Mouse (Mus musculus): ENCODE data around the gene Cdipt.

Cdipt gene

GRCm38 (mm10) chr7:126975893-126975949 is at the start of gene Cdipt:
Gene Cdipt, plus strand, starts transcription at chr7:126975914.
- no peak for DNase-seq (ENCODE audit: low spot score)

GRCm38 (mm10) chr7:126926299-126926698 is 49.4 kb upstream of the Cdipt start:
- DNase-seq (ENCODE audit: low spot score), result no peak

GRCm38 (mm10) chr7:126928384-126929037 is 47.2 kb upstream of the Cdipt start, which contains the start of gene Kctd13:
Gene Kctd13, plus strand, starts transcription at chr7:126928879.
- peak; percentile 62 for DNase-seq (ENCODE audit: low spot score)

- DNase-seq (ENCODE audit: low spot score), result no peak
These were observed 46.7 kb upstream of the Cdipt start for GRCm38 (mm10) chr7:126929046-126929445.

GRCm38 (mm10) chr7:126932652-126933051 is 43.1 kb upstream of the Cdipt start:
- no peak for DNase-seq (ENCODE audit: low spot score)

GRCm38 (mm10) chr7:126941171-126941570 is 34.5 kb upstream of the Cdipt start:
- DNase-seq (ENCODE audit: low spot score), result no peak

GRCm38 (mm10) chr7:126941801-126942200 is 33.9 kb upstream of the Cdipt start:
- DNase-seq (ENCODE audit: low spot score), result no peak

- DNase-seq (ENCODE audit: low spot score), result no peak
These were observed 29.2 kb upstream of the Cdipt start for GRCm38 (mm10) chr7:126946530-126946929.

GRCm38 (mm10) chr7:126948626-126949025 is 27.1 kb upstream of the Cdipt start:
- no peak for DNase-seq (ENCODE audit: low spot score)

- DNase-seq (ENCODE audit: low spot score), result no peak
These were observed 26.3 kb upstream of the Cdipt start, which contains the start of gene Asphd1 for GRCm38 (mm10) chr7:126949403-126949792. Gene Asphd1, minus strand, starts transcription at chr7:126949582.

GRCm38 (mm10) chr7:126949793-126950646 is 25.7 kb upstream of the Cdipt start, which contains the start of gene Sez6l2:
Gene Sez6l2, plus strand, starts transcription at chr7:126950563.
- peak; percentile 64 for DNase-seq (ENCODE audit: low spot score)

- no peak for DNase-seq (ENCODE audit: low spot score)
These were observed 24.8 kb upstream of the Cdipt start for GRCm38 (mm10) chr7:126950647-126951615.

GRCm38 (mm10) chr7:126951741-126952140 is 24.0 kb upstream of the Cdipt start:
- no peak for DNase-seq (ENCODE audit: low spot score)

GRCm38 (mm10) chr7:126952646-126953045 is 23.1 kb upstream of the Cdipt start:
- DNase-seq (ENCODE audit: low spot score), result no peak

GRCm38 (mm10) chr7:126955125-126955524 is 20.6 kb upstream of the Cdipt start:
- no peak for DNase-seq (ENCODE audit: low spot score)

GRCm38 (mm10) chr7:126959780-126960179 is 15.9 kb upstream of the Cdipt start:
- DNase-seq (ENCODE audit: low spot score), result no peak

GRCm38 (mm10) chr7:126961095-126961494 is 14.6 kb upstream of the Cdipt start:
- no peak for DNase-seq (ENCODE audit: low spot score)

GRCm38 (mm10) chr7:126961965-126962364 is 13.7 kb upstream of the Cdipt start:
- DNase-seq (ENCODE audit: low spot score), result no peak

GRCm38 (mm10) chr7:126963548-126964286 is 12.0 kb upstream of the Cdipt start:
- no peak for DNase-seq (ENCODE audit: low spot score)

GRCm38 (mm10) chr7:126965568-126965967 is 10.1 kb upstream of the Cdipt start:
- no peak for DNase-seq (ENCODE audit: low spot score)

GRCm38 (mm10) chr7:126967361-126967760 is 8.4 kb upstream of the Cdipt start:
- no peak for DNase-seq (ENCODE audit: low spot score)

GRCm38 (mm10) chr7:126975493-126975892 is 221 bp upstream of the Cdipt start:
- no peak for DNase-seq (ENCODE audit: low spot score)

All from urinary bladder, postnatal 10 days (tissue).